Mouse (Mus musculus) mesoderm, embryonic 11.5 days (tissue): ENCODE results near the gene Kcnd3.

Source experiments
- DNase-seq: peaks from one replicate; pipeline ENCODE4 v3.0.0-alpha.2; 2012; ENCODE audit warnings: low read depth, low spot score

Gene Kcnd3

GRCm38 (mm10) chr3:105581119-105581518 is 129.0 kb downstream of the Kcnd3 start:
- no peak for DNase-seq

- DNase-seq: peak; percentile 20
Measured at GRCm38 (mm10) chr3:105585734-105586159, 133.6 kb downstream of the Kcnd3 start.

GRCm38 (mm10) chr3:105590056-105590672 is 138.0 kb downstream of the Kcnd3 start:
- no peak for DNase-seq

GRCm38 (mm10) chr3:105591766-105592165 is 139.6 kb downstream of the Kcnd3 start:
- DNase-seq: no peak

GRCm38 (mm10) chr3:105592246-105592645 is 140.1 kb downstream of the Kcnd3 start:
- no peak for DNase-seq

- DNase-seq: no peak
Measured at GRCm38 (mm10) chr3:105600483-105600882, 148.4 kb downstream of the Kcnd3 start.

- no peak for DNase-seq
Measured at GRCm38 (mm10) chr3:105602966-105603365, 150.8 kb downstream of the Kcnd3 start.

- no peak for DNase-seq
Measured at GRCm38 (mm10) chr3:105605726-105606125, 153.6 kb downstream of the Kcnd3 start.

- no peak for DNase-seq
Measured at GRCm38 (mm10) chr3:105608857-105609256, 156.7 kb downstream of the Kcnd3 start.

- DNase-seq: no peak
Measured at GRCm38 (mm10) chr3:105611531-105612422, 159.6 kb downstream of the Kcnd3 start.

- DNase-seq: no peak
Measured at GRCm38 (mm10) chr3:105612423-105612814, 160.3 kb downstream of the Kcnd3 start.

GRCm38 (mm10) chr3:105616861-105617743 is 165.0 kb downstream of the Kcnd3 start:
- DNase-seq: no peak

GRCm38 (mm10) chr3:105621154-105621553 is 169.0 kb downstream of the Kcnd3 start:
- no peak for DNase-seq

- DNase-seq: no peak
Measured at GRCm38 (mm10) chr3:105623137-105623536, 171.0 kb downstream of the Kcnd3 start.

- DNase-seq: no peak
Measured at GRCm38 (mm10) chr3:105625961-105626360, 173.8 kb downstream of the Kcnd3 start.

GRCm38 (mm10) chr3:105627258-105627657 is 175.1 kb downstream of the Kcnd3 start:
- DNase-seq: no peak

GRCm38 (mm10) chr3:105632296-105632695 is 180.2 kb downstream of the Kcnd3 start:
- DNase-seq: no peak

- no peak for DNase-seq
Measured at GRCm38 (mm10) chr3:105633021-105633420, 180.9 kb downstream of the Kcnd3 start.

GRCm38 (mm10) chr3:105642186-105642585 is 190.1 kb downstream of the Kcnd3 start:
- no peak for DNase-seq

GRCm38 (mm10) chr3:105643566-105643965 is 191.4 kb downstream of the Kcnd3 start:
- DNase-seq: no peak

GRCm38 (mm10) chr3:105648889-105649567 is 196.9 kb downstream of the Kcnd3 start:
- DNase-seq: no peak
